Mouse (Mus musculus): ENCODE data around the gene C130050O18Rik. TPM values are rescaled to one million over a fixed set of nuclear protein-coding genes. Genes with fewer than 3 reads are reported as not detected.

Gene C130050O18Rik
- total RNA-seq, 1 experiment, result 0.49 TPM

DNA sequence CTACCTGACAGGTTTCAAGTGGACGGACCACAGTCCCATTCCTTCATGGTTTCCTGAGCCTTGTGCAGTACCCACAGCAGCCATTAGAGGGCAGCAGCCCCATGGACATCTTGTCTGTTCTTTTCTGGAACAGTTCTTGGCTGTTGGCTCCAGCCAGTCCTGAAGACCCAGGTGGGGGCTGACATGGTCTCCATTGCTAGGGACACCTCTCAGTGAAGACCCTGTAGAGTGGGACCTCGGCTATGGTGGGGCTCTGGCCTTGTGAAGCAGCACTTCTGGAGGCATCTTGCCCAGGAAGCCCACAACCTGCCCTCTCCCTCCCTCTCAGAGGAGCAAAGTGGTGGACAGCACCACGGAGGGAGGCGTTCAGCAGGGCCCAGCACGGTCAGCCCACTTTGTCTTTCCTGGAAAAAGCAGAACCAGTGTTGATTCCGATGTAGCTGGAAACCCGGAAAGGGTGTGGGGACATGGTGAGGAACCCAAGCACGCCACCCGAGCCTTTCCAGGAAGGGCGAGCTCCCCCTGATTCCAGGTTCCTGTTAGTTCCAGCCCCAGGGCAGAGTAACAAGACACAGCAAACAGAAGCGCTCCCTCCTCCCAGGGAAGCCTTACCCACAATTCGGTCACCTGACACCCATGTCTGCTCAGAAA lies 40.7 kb upstream of the C130050O18Rik start:
- H3K27ac ChIP-seq (ENCODE audit: insufficient read depth, low read depth, low read length, poor library complexity, severe bottlenecking), result peak overlapping the region; percentile 40; the same call in 1 of the 2 replicates
- H3K9ac ChIP-seq (ENCODE audit: insufficient read depth, low read depth, low read length, poor library complexity, severe bottlenecking), result no peak overlapping the region
- in situ Hi-C loops (cut with MboI; ENCODE audit: low sequenced_read_pairs in 2 of 2, unreplicated experiment in 2 of 2), result no loop called here
- peaks cover 2 to 26% of the 10 kb centered on the region in 2 experiments; a peak in 2 of 4 replicates for H3K4me1 ChIP-seq (ENCODE audit: control insufficient read depth in 2 of 2, insufficient read depth in 2 of 2, low read length in 2 of 2, poor library complexity in 1 of 2)
- H3K4me3 ChIP-seq (ENCODE audit: insufficient read depth in 1 of 2, low read depth in 1 of 2, low read length in 2 of 2, poor library complexity in 1 of 2, severe bottlenecking in 1 of 2), result no peak overlapping the region
- peaks cover 10% of the 10 kb centered on the region; the same call in 1 of the 2 replicates for H3K36me3 ChIP-seq (ENCODE audit: control insufficient read depth, insufficient read depth, low read length, poor library complexity, severe bottlenecking)
- no peaks in the 10 kb centered on the region for H3K9me3 ChIP-seq (ENCODE audit: control insufficient read depth, insufficient read depth, low read depth, low read length)
- TF ChIP-seq ZC3H11A (IDR thresholded peaks at IDR 0.05; ENCODE audit: borderline replicate concordance, low read depth, low read length) (peak; percentile 80), HCFC1 (IDR thresholded peaks at IDR 0.05; ENCODE audit: borderline replicate concordance, insufficient read depth, low read length) (no peak)
- DNase-seq (ENCODE audit: low read depth, low spot score), result peak; percentile 81

DNA sequence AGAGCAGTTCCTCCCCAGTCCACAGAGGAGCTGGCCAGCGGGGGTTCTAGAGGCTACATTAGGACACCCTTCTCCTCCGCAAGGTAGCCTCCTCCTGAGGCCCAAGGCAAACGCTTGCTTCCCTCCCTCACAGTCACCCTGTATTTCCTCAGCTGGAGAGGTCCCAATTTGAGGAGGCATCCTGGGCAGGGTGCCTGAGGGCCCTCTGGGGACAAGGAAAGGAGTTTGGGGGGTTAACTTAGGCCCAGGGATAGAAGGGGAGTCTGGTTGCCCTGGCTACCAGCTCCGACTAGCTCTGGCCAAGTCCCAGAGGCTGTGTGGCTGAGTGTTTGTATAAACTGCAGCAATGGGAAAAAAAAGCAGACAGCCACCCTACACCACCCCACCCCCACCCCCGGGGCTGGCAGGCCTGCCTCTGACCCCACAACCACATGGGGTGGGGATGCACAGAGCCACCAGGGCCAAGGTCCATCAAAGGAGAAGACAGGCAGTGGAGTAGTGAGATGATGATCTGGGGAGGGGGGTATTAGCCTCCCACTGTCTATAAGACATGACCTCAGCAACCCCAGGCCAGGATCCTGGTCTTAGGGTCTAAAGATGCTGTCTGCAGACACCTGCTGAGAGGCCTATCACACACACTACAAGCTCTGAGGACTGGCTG lies 40.0 kb upstream of the C130050O18Rik start:
- DNase-seq (ENCODE audit: low read depth, low spot score), result no peak
- no peak for TF ChIP-seq ZC3H11A (IDR thresholded peaks at IDR 0.05; ENCODE audit: borderline replicate concordance, low read depth, low read length)
- TF ChIP-seq HCFC1 (IDR thresholded peaks at IDR 0.05; ENCODE audit: borderline replicate concordance, insufficient read depth, low read length), result no peak
- no peak for TF ChIP-seq ZNF384 (IDR thresholded peaks at IDR 0.05; ENCODE audit: low read depth, low read length)
- no peak for TF ChIP-seq CHD2 (IDR thresholded peaks at IDR 0.05; ENCODE audit: low read depth, low read length)
- TF ChIP-seq MAFK (IDR thresholded peaks at IDR 0.05; ENCODE audit: insufficient read depth, low read depth, low read length), result no peak
- H3K27ac ChIP-seq (ENCODE audit: insufficient read depth, low read depth, low read length, poor library complexity, severe bottlenecking), result 0 out of 2 replicates have a peak overlapping the region, but pooled peaks have one; percentile 14
- in situ Hi-C loops (cut with MboI; ENCODE audit: low sequenced_read_pairs in 2 of 2, unreplicated experiment in 2 of 2), result no loop called here
- H3K9ac ChIP-seq (ENCODE audit: insufficient read depth, low read depth, low read length, poor library complexity, severe bottlenecking), result peak overlapping the region; percentile 21; the same call in 1 of the 2 replicates
- H3K4me1 ChIP-seq (ENCODE audit: control insufficient read depth in 2 of 2, insufficient read depth in 2 of 2, low read length in 2 of 2, poor library complexity in 1 of 2), result peaks cover 2 to 26% of the 10 kb centered on the region in 2 experiments; a peak in 2 of 4 replicates
- no peak overlapping the region for H3K4me3 ChIP-seq (ENCODE audit: insufficient read depth in 1 of 2, low read depth in 1 of 2, low read length in 2 of 2, poor library complexity in 1 of 2, severe bottlenecking in 1 of 2)
- H3K36me3 ChIP-seq (ENCODE audit: control insufficient read depth, insufficient read depth, low read length, poor library complexity, severe bottlenecking), result peaks cover 7% of the 10 kb centered on the region; the same call in 1 of the 2 replicates
- H3K9me3 ChIP-seq (ENCODE audit: control insufficient read depth, insufficient read depth, low read depth, low read length), result no peaks in the 10 kb centered on the region

DNA sequence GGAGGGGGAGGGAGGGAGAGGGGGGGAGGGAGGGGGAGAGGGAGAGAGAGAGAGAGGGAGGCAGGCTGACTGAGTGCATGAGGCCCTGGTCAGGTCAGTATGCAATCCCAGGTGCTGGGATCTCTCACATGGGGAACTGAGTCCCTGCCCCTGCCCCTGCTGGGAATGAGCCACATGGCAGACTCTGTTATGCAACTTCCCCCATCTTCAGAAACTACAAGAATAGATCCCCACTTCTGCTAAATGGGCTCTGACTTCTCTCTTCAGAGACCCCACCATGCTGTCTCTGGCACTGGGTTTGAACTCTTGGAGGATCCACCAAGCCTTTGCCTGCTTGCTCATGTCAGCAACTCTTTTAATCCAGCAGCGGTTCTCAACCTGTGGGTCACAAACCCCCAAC lies 39.3 kb upstream of the C130050O18Rik start:
- TF ChIP-seq CHD2 (IDR thresholded peaks at IDR 0.05; ENCODE audit: low read depth, low read length) (no peak), HCFC1 (IDR thresholded peaks at IDR 0.05; ENCODE audit: borderline replicate concordance, insufficient read depth, low read length) (no peak), ZNF384 (IDR thresholded peaks at IDR 0.05; ENCODE audit: low read depth, low read length) (no peak), ZC3H11A (IDR thresholded peaks at IDR 0.05; ENCODE audit: borderline replicate concordance, low read depth, low read length) (no peak), MAFK (IDR thresholded peaks at IDR 0.05; ENCODE audit: insufficient read depth, low read depth, low read length) (no peak)
- DNase-seq (ENCODE audit: low read depth, low spot score), result no peak
- H3K4me3 ChIP-seq (ENCODE audit: insufficient read depth in 1 of 2, low read depth in 1 of 2, low read length in 2 of 2, poor library complexity in 1 of 2, severe bottlenecking in 1 of 2), result no peak overlapping the region
- H3K9me3 ChIP-seq (ENCODE audit: control insufficient read depth, insufficient read depth, low read depth, low read length), result no peaks in the 10 kb centered on the region
- H3K9ac ChIP-seq (ENCODE audit: insufficient read depth, low read depth, low read length, poor library complexity, severe bottlenecking), result no peak overlapping the region
- in situ Hi-C loops (cut with MboI; ENCODE audit: low sequenced_read_pairs in 2 of 2, unreplicated experiment in 2 of 2), result no loop called here
- peaks cover 4% of the 10 kb centered on the region; the same call in 1 of the 2 replicates for H3K36me3 ChIP-seq (ENCODE audit: control insufficient read depth, insufficient read depth, low read length, poor library complexity, severe bottlenecking)
- H3K4me1 ChIP-seq (ENCODE audit: control insufficient read depth in 2 of 2, insufficient read depth in 2 of 2, low read length in 2 of 2, poor library complexity in 1 of 2), result peaks cover 2 to 28% of the 10 kb centered on the region in 2 experiments; a peak in 2 of 4 replicates
- no peak overlapping the region; the same call in 1 of the 2 replicates for H3K27ac ChIP-seq (ENCODE audit: insufficient read depth, low read depth, low read length, poor library complexity, severe bottlenecking)

DNA sequence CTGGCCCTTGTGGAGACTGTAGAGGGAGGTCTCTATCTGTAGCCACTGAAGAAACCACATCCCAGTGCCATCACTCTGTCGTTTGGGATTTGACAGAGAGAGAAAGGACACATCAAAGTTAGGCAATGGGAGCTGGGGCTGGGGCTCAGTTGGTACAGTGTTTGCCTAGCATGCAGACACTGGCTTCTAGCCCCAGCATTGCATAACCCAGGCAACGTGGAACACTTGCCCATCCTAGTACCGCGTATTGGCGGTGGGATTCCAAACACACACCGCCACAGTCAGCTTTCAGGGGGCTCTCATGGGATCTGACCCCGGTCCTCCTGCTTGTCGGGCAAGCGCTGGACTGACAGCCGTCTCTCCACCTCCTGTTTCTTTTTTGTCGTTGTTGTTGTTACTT lies 38.6 kb upstream of the C130050O18Rik start:
- no peak for TF ChIP-seq MAFK (IDR thresholded peaks at IDR 0.05; ENCODE audit: insufficient read depth, low read depth, low read length)
- TF ChIP-seq ZC3H11A (IDR thresholded peaks at IDR 0.05; ENCODE audit: borderline replicate concordance, low read depth, low read length), result no peak
- no peak for TF ChIP-seq ZNF384 (IDR thresholded peaks at IDR 0.05; ENCODE audit: low read depth, low read length)
- TF ChIP-seq HCFC1 (IDR thresholded peaks at IDR 0.05; ENCODE audit: borderline replicate concordance, insufficient read depth, low read length), result no peak
- no peak for TF ChIP-seq CHD2 (IDR thresholded peaks at IDR 0.05; ENCODE audit: low read depth, low read length)
- no peak for DNase-seq (ENCODE audit: low read depth, low spot score)
- peak overlapping the region in 1 of 2 experiments; percentile 18; a peak in 2 of 4 replicates for H3K4me3 ChIP-seq (ENCODE audit: insufficient read depth in 1 of 2, low read depth in 1 of 2, low read length in 2 of 2, poor library complexity in 1 of 2, severe bottlenecking in 1 of 2)

More for the DNA sequence above, 38.6 kb upstream of the C130050O18Rik start:
- in situ Hi-C loops (cut with MboI; ENCODE audit: low sequenced_read_pairs in 2 of 2, unreplicated experiment in 2 of 2), result no loop called here
- no peak overlapping the region for H3K9ac ChIP-seq (ENCODE audit: insufficient read depth, low read depth, low read length, poor library complexity, severe bottlenecking)
- H3K4me1 ChIP-seq (ENCODE audit: control insufficient read depth in 2 of 2, insufficient read depth in 2 of 2, low read length in 2 of 2, poor library complexity in 1 of 2), result peaks cover 2 to 32% of the 10 kb centered on the region in 2 experiments; a peak in 3 of 4 replicates
- H3K27ac ChIP-seq (ENCODE audit: insufficient read depth, low read depth, low read length, poor library complexity, severe bottlenecking), result no peak overlapping the region
- peaks cover 4% of the 10 kb centered on the region; the same call in 1 of the 2 replicates for H3K36me3 ChIP-seq (ENCODE audit: control insufficient read depth, insufficient read depth, low read length, poor library complexity, severe bottlenecking)
- H3K9me3 ChIP-seq (ENCODE audit: control insufficient read depth, insufficient read depth, low read depth, low read length), result no peaks in the 10 kb centered on the region
